Mouse (Mus musculus): Measurements from ENCODE around the gene Ankrd61. TPM values are rescaled to one million over a fixed set of nuclear protein-coding genes. Genes with fewer than 3 reads are reported as not detected.

Ankrd61 gene
- total and polyA plus RNA-seq, 2 experiments = not detected

DNA sequence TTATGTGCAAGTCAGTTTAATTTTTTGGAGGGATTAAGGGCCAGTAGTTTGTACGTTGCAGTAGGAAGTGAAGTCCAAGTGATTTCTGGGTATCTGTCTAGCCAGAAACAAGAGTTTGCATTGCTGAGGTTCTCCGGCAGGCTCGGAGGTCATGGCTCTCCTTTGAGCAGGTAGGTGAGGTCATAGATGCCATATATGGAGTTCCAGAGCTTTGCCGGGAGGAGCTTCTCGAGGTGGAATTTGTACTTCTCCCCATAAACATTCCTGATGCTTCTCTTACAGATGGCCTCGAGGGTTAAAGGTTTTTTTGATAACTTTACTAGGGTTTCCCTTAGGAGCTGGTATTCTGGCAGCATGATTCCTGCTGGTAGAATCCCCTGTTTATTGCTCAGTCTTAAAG is 6.7 kb downstream of the Ankrd61 start:
- no peak overlapping the region for H3K4me3 ChIP-seq (ENCODE audit: insufficient read depth, low read depth, low read length)
- H3K27me3 ChIP-seq (ENCODE audit: control insufficient read depth, insufficient read depth, low read length) = no peaks in the 10 kb centered on the region
- DNase-seq (ENCODE audit: extremely low read depth, low read depth, low spot score) = no peak
- 49% methylated on average over 6 of the region's 6 CpGs for WGBS
- H3K27ac ChIP-seq (replicated peaks; ENCODE audit: insufficient read depth, low read depth, low read length) = no peak overlapping the region
- H3K4me1 ChIP-seq (ENCODE audit: control insufficient read depth, insufficient read depth, low read length) = no peaks in the 10 kb centered on the region
- H3K36me3 ChIP-seq (ENCODE audit: control insufficient read depth, insufficient read depth, low read length) = peaks cover 51% of the 10 kb centered on the region
- H3K79me2 ChIP-seq (ENCODE audit: control insufficient read depth, insufficient read depth, low read length) = no peaks in the 10 kb centered on the region
- TF ChIP-seq POLR2A (IDR thresholded peaks at IDR 0.05; ENCODE audit: extremely low read depth, insufficient read depth, low read length) (no peak), CTCF (IDR thresholded peaks at IDR 0.05; ENCODE audit: low read depth, low read length) (no peak)
- H3K9ac ChIP-seq (ENCODE audit: low read depth, low read length) = no peak overlapping the region

GRCm38 (mm10) chr5:143885274-143885673 is 12.2 kb downstream of the Ankrd61 start:
- no peak for TF ChIP-seq POLR2A (IDR thresholded peaks at IDR 0.05; ENCODE audit: extremely low read depth, insufficient read depth, low read length)
- no peak for TF ChIP-seq CTCF (IDR thresholded peaks at IDR 0.05; ENCODE audit: low read depth, low read length)
- Histone ChIP-seq H3K9ac (ENCODE audit: low read depth, low read length) (no peak overlapping the region), H3K27me3 (ENCODE audit: control insufficient read depth, insufficient read depth, low read length) (no peaks in the 10 kb centered on the region), H3K4me3 (ENCODE audit: insufficient read depth, low read depth, low read length) (no peak overlapping the region), H3K79me2 (ENCODE audit: control insufficient read depth, insufficient read depth, low read length) (no peaks in the 10 kb centered on the region), H3K27ac (replicated peaks; ENCODE audit: insufficient read depth, low read depth, low read length) (no peak overlapping the region), H3K4me1 (ENCODE audit: control insufficient read depth, insufficient read depth, low read length) (no peaks in the 10 kb centered on the region), H3K36me3 (ENCODE audit: control insufficient read depth, insufficient read depth, low read length) (peaks cover 80% of the 10 kb centered on the region)
- WGBS = 99% methylated on average over 3 of the region's 3 CpGs
- no peak for DNase-seq (ENCODE audit: extremely low read depth, low read depth, low spot score)

GRCm38 (mm10) chr5:143874571-143874970 is 22.9 kb downstream of the Ankrd61 start:
- H3K27me3 ChIP-seq (ENCODE audit: control insufficient read depth, insufficient read depth, low read length) = no peaks in the 10 kb centered on the region
- no peak overlapping the region for H3K9ac ChIP-seq (ENCODE audit: low read depth, low read length)
- no peak for DNase-seq (ENCODE audit: extremely low read depth, low read depth, low spot score)
- H3K79me2 ChIP-seq (ENCODE audit: control insufficient read depth, insufficient read depth, low read length) = no peaks in the 10 kb centered on the region
- WGBS = 80% methylated on average over 4 of the region's 4 CpGs
- no peaks in the 10 kb centered on the region for H3K4me1 ChIP-seq (ENCODE audit: control insufficient read depth, insufficient read depth, low read length)
- no peak for TF ChIP-seq CTCF (IDR thresholded peaks at IDR 0.05; ENCODE audit: low read depth, low read length)
- no peak for TF ChIP-seq POLR2A (IDR thresholded peaks at IDR 0.05; ENCODE audit: extremely low read depth, insufficient read depth, low read length)
- no peak overlapping the region for H3K27ac ChIP-seq (replicated peaks; ENCODE audit: insufficient read depth, low read depth, low read length)
- no peak overlapping the region for H3K4me3 ChIP-seq (ENCODE audit: insufficient read depth, low read depth, low read length)
- H3K36me3 ChIP-seq (ENCODE audit: control insufficient read depth, insufficient read depth, low read length) = peaks cover 45% of the 10 kb centered on the region

DNA sequence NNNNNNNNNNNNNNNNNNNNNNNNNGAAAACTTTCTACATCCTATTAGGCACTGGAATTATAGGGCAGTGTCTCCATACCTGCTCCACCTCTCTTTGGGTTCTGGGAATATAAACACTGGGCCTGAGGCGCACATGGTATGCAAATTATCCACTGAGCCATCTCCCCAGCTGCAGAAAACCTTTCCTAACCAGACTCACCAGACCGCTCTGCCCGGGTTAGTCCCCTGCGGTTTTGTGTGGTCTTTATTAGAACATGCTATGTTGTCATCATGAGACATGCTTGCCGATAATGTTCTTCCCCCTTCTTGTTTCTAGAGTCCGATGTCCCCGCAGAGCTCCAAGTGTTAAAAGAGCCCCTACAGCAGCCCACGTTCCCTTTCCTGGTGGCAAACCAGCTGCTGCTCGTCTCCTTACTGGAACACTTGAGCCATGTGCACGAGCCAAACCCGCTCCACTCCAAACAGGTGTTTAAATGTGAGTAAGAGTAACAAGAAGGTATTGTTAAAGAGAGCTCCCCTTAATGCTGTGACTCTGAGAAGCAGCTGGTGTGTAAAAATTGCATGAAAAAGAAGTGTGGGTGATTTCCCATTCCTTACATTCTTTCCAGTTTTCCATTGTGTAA is 25.8 kb downstream of the Ankrd61 start:
- WGBS = 92% methylated on average over 11 of the region's 11 CpGs
- Histone ChIP-seq H3K36me3 (ENCODE audit: control insufficient read depth, insufficient read depth, low read length) (peaks cover 28% of the 10 kb centered on the region), H3K27me3 (ENCODE audit: control insufficient read depth, insufficient read depth, low read length) (no peaks in the 10 kb centered on the region), H3K79me2 (ENCODE audit: control insufficient read depth, insufficient read depth, low read length) (no peaks in the 10 kb centered on the region), H3K4me3 (ENCODE audit: insufficient read depth, low read depth, low read length) (no peak overlapping the region), H3K27ac (replicated peaks; ENCODE audit: insufficient read depth, low read depth, low read length) (no peak overlapping the region), H3K4me1 (ENCODE audit: control insufficient read depth, insufficient read depth, low read length) (no peaks in the 10 kb centered on the region), H3K9ac (ENCODE audit: low read depth, low read length) (no peak overlapping the region)
- no peak for DNase-seq (ENCODE audit: extremely low read depth, low read depth, low spot score)
- no peak for TF ChIP-seq POLR2A (IDR thresholded peaks at IDR 0.05; ENCODE audit: extremely low read depth, insufficient read depth, low read length)
- TF ChIP-seq CTCF (IDR thresholded peaks at IDR 0.05; ENCODE audit: low read depth, low read length) = no peak

Other genes starting within 250 kb of the Ankrd61 start
- gene Usp42, start 165.4 kb downstream of the Ankrd61 start, total RNA-seq (2014; rRNA removed) = 2.7 and 3.0 TPM in 2 replicates
- gene Usp42, start 165.4 kb downstream of the Ankrd61 start, polyA plus RNA-seq (2012; rRNA removed) = 2.0 and 3.1 TPM in 2 replicates
- 11.1 and 13.2 TPM in 2 replicates for gene Eif2ak1, start 79.9 kb downstream of the Ankrd61 start, total RNA-seq (2014; rRNA removed)
- 13.1 and 14.0 TPM in 2 replicates for gene Eif2ak1, start 79.9 kb downstream of the Ankrd61 start, polyA plus RNA-seq (2012; rRNA removed)
- gene Aimp2, start 12.2 kb upstream of the Ankrd61 start, total RNA-seq (2014; rRNA removed) = 10.3 and 12.2 TPM in 2 replicates
- gene Aimp2, start 12.2 kb upstream of the Ankrd61 start, polyA plus RNA-seq (2012; rRNA removed) = 20.0 and 25.3 TPM in 2 replicates
- 2.1 and 2.5 TPM in 2 replicates for gene Pms2, start 12.3 kb upstream of the Ankrd61 start, total RNA-seq (2014; rRNA removed)
- gene Pms2, start 12.3 kb upstream of the Ankrd61 start, polyA plus RNA-seq (2012; rRNA removed) = 0.46 and 0.88 TPM in 2 replicates
- gene Gm42421, start 30.5 kb upstream of the Ankrd61 start, total RNA-seq (2014; rRNA removed) = not detected in 2 replicates
- not detected in 2 replicates for gene Gm42421, start 30.5 kb upstream of the Ankrd61 start, polyA plus RNA-seq (2012; rRNA removed)
- gene Rsph10b, start 35.4 kb upstream of the Ankrd61 start, total RNA-seq (2014; rRNA removed) = 0.13 TPM in 1 of 2 replicates, not detected in the other
- 0.14 TPM in 1 of 2 replicates, not detected in the other for gene Rsph10b, start 35.4 kb upstream of the Ankrd61 start, polyA plus RNA-seq (2012; rRNA removed)
- gene Ccz1, start 117.2 kb upstream of the Ankrd61 start, total RNA-seq (2014; rRNA removed) = 33.4 and 42.0 TPM in 2 replicates
- 7.3 and 9.1 TPM in 2 replicates for gene Ccz1, start 117.2 kb upstream of the Ankrd61 start, polyA plus RNA-seq (2012; rRNA removed)
- not detected in 2 replicates for gene Ocm, start 129.0 kb upstream of the Ankrd61 start, total RNA-seq (2014; rRNA removed)
- gene Ocm, start 129.0 kb upstream of the Ankrd61 start, polyA plus RNA-seq (2012; rRNA removed) = not detected in 2 replicates
- 4.0 and 6.1 TPM in 2 replicates for gene Lmtk2, start 202.8 kb upstream of the Ankrd61 start, total RNA-seq (2014; rRNA removed)
- 4.6 and 4.7 TPM in 2 replicates for gene Lmtk2, start 202.8 kb upstream of the Ankrd61 start, polyA plus RNA-seq (2012; rRNA removed)

Measured in liver, adult 2 months (tissue).